Mouse (Mus musculus) hindbrain, embryonic 15.5 days (tissue): ENCODE results near the gene Scd3. TPM values are rescaled to one million over a fixed set of nuclear protein-coding genes. Genes with fewer than 3 reads are reported as not detected.
"Not testable (repeated sequence)": the region's sequence is repeated elsewhere in the genome, so short reads cannot be mapped to it uniquely, and the experiment has no call there.

Experiments
- ATAC-seq: fragments of 200-750 bp; cut with Nextera tagmentation; 2 replicates; pipeline ENCODE4 v1.8.0; 2017; ENCODE audit warnings: low read depth, moderate number of reproducible peaks, moderate TSS enrichment; ENCODE audit not compliant: low FRiP score
- H3K27ac ChIP-seq: fragments of 300-500 bp; sonication (generic); replicated peaks from 2 replicates; pipeline ENCODE4 v1.5.1; 2015; ENCODE audit warnings: mild to moderate bottlenecking, inconsistent platforms
- H3K27me3 ChIP-seq: fragments of 300-500 bp; sonication (generic); 2 replicates; pipeline ENCODE4 v1.6.1; 2015; ENCODE audit warnings: control low read depth, inconsistent platforms
- H3K36me3 ChIP-seq: fragments of 300-500 bp; sonication (generic); 2 replicates; pipeline ENCODE4 v1.6.1; 2015; ENCODE audit warnings: control low read depth, inconsistent platforms
- H3K4me1 ChIP-seq: fragments of 300-500 bp; sonication (generic); replicated peaks from 2 replicates; pipeline ENCODE4 v1.6.1; 2015; ENCODE audit warnings: control low read depth, inconsistent platforms
- H3K4me2 ChIP-seq: fragments of 300-500 bp; sonication (generic); 2 replicates; pipeline ENCODE4 v1.6.1; 2015; ENCODE audit warnings: moderate library complexity, mild to moderate bottlenecking, inconsistent platforms
- H3K4me3 ChIP-seq: fragments of 300-500 bp; sonication (generic); 2 replicates; pipeline ENCODE4 v1.5.1; 2015; ENCODE audit warnings: mild to moderate bottlenecking, inconsistent platforms
- H3K9ac ChIP-seq: fragments of 300-500 bp; sonication (generic); 2 replicates; pipeline ENCODE4 v1.6.1; 2015; ENCODE audit warnings: inconsistent platforms
- H3K9me3 ChIP-seq: fragments of 300-500 bp; sonication (generic); 2 replicates; pipeline ENCODE4 v1.6.1; 2016; ENCODE audit warnings: control low read depth, inconsistent platforms
- WGBS: fragments of 180-500 bp; shearing (Covaris S2); methylation state at CpG from one replicate; pipeline ENCODE4 v1.1.7; 2015; 5-methylcytosine and 5-hydroxymethylcytosine counted together
- polyA plus RNA-seq: library from polyadenylated mRNA; unstranded; fragments of >200 nt; fragmentation: Nextera tagmentation; extraction: Ambion mirVana; gene quantifications from 2 replicates; pipeline ENCODE4 v1.2.1, GENCODE M21; 2015

Scd3 gene
- polyA plus RNA-seq, 1 experiment from 2014 or later, result 6.7 TPM

- H3K4me1 ChIP-seq, result peaks cover 28% of the 10 kb centered on the region
- H3K9ac ChIP-seq, result no peak overlapping the region
- no peaks in the 10 kb centered on the region for H3K36me3 ChIP-seq
- WGBS, result under 1% methylated on average over 5 of the region's 5 CpGs
- ATAC-seq, result no peak
- H3K27ac ChIP-seq, result no peak overlapping the region
- H3K27me3 ChIP-seq, result no peaks in the 10 kb centered on the region
- 0 out of 2 replicates have a peak overlapping the region, but pooled peaks have one; percentile 0 for H3K4me3 ChIP-seq
- H3K4me2 ChIP-seq, result peak overlapping the region; percentile 72
- H3K9me3 ChIP-seq, result no peaks in the 10 kb centered on the region
Measured at GRCm38 (mm10) chr19:44245761-44246171, 42.7 kb downstream of the Scd3 start.

- H3K36me3 ChIP-seq, result no peaks in the 10 kb centered on the region
- peaks cover 28% of the 10 kb centered on the region for H3K4me1 ChIP-seq
- H3K4me2 ChIP-seq, result peak overlapping the region; percentile 72
- 0 out of 2 replicates have a peak overlapping the region, but pooled peaks have one; percentile 0 for H3K4me3 ChIP-seq
- peak overlapping the region; percentile 86 for H3K27ac ChIP-seq
- 43% methylated on average over 11 of the region's 11 CpGs for WGBS
- no peaks in the 10 kb centered on the region for H3K9me3 ChIP-seq
- no peak for ATAC-seq
- no peak overlapping the region for H3K9ac ChIP-seq
- H3K27me3 ChIP-seq, result no peaks in the 10 kb centered on the region
Measured at GRCm38 (mm10) chr19:44246341-44246911, 43.4 kb downstream of the Scd3 start.

- Histone ChIP-seq H3K36me3 (no peaks in the 10 kb centered on the region), H3K4me1 (peaks cover 28% of the 10 kb centered on the region), H3K9ac (peak overlapping the region; percentile 47), H3K27me3 (no peaks in the 10 kb centered on the region), H3K9me3 (no peaks in the 10 kb centered on the region), H3K27ac (peak overlapping the region; percentile 86), H3K4me3 (peak overlapping the region; percentile 44), H3K4me2 (peak overlapping the region; percentile 72)
- 1% methylated on average over 25 of the region's 25 CpGs for WGBS
- peak; percentile 61; the same call in 1 of the 2 replicates for ATAC-seq
Measured at GRCm38 (mm10) chr19:44247281-44248080, 44.4 kb downstream of the Scd3 start.

- Histone ChIP-seq H3K4me3 (peak overlapping the region; percentile 44), H3K4me1 (peaks cover 28% of the 10 kb centered on the region), H3K27ac (peak overlapping the region; percentile 86), H3K9ac (peak overlapping the region; percentile 47), H3K36me3 (no peaks in the 10 kb centered on the region), H3K9me3 (no peaks in the 10 kb centered on the region), H3K27me3 (no peaks in the 10 kb centered on the region), H3K4me2 (peak overlapping the region; percentile 72)
- WGBS, result 2% methylated on average over 36 of the region's 36 CpGs
- peak; percentile 98 for ATAC-seq
Measured at GRCm38 (mm10) chr19:44248081-44248853, 45.2 kb downstream of the Scd3 start.

GRCm38 (mm10) chr19:44248854-44249351 lies 45.8 kb downstream of the Scd3 start:
- no peak overlapping the region for H3K9ac ChIP-seq
- H3K4me3 ChIP-seq, result no peak overlapping the region
- H3K36me3 ChIP-seq, result no peaks in the 10 kb centered on the region
- no peaks in the 10 kb centered on the region for H3K27me3 ChIP-seq
- peak overlapping the region; percentile 86 for H3K27ac ChIP-seq
- H3K4me1 ChIP-seq, result peaks cover 28% of the 10 kb centered on the region
- peak overlapping the region; percentile 72 for H3K4me2 ChIP-seq
- WGBS, result 60% methylated on average over 11 of the region's 11 CpGs
- no peak for ATAC-seq
- H3K9me3 ChIP-seq, result no peaks in the 10 kb centered on the region

GRCm38 (mm10) chr19:44251138-44251537 lies 48.1 kb downstream of the Scd3 start:
- not testable (repeated sequence) for H3K27ac ChIP-seq, H3K9me3 ChIP-seq, H3K9ac ChIP-seq, H3K4me3 ChIP-seq, ATAC-seq, H3K4me2 ChIP-seq, H3K27me3 ChIP-seq, H3K36me3 ChIP-seq
- 91% methylated on average over 6 of the region's 6 CpGs for WGBS
- H3K4me1 ChIP-seq, result peaks cover 24% of the 10 kb centered on the region

GRCm38 (mm10) chr19:44251936-44252558 lies 49.0 kb downstream of the Scd3 start:
- Histone ChIP-seq H3K4me2 (no peak overlapping the region), H3K27me3 (no peaks in the 10 kb centered on the region), H3K4me1 (peaks cover 15% of the 10 kb centered on the region), H3K36me3 (no peaks in the 10 kb centered on the region), H3K4me3 (no peak overlapping the region), H3K27ac (no peak overlapping the region), H3K9me3 (no peaks in the 10 kb centered on the region), H3K9ac (no peak overlapping the region)
- no peak for ATAC-seq
- WGBS, result 73% methylated on average over 12 of the region's 12 CpGs

GRCm38 (mm10) chr19:44254106-44254505 lies 51.0 kb downstream of the Scd3 start:
- not testable (repeated sequence) for H3K9me3 ChIP-seq, H3K4me1 ChIP-seq, ATAC-seq, H3K4me3 ChIP-seq, H3K36me3 ChIP-seq, H3K4me2 ChIP-seq, H3K27me3 ChIP-seq, H3K9ac ChIP-seq, H3K27ac ChIP-seq
- WGBS, result 83% methylated on average over 4 of the region's 4 CpGs

- Histone ChIP-seq H3K36me3 (no peaks in the 10 kb centered on the region), H3K4me3 (no peak overlapping the region), H3K9me3 (no peaks in the 10 kb centered on the region), H3K9ac (no peak overlapping the region), H3K4me1 (no peaks in the 10 kb centered on the region), H3K27ac (no peak overlapping the region), H3K27me3 (no peaks in the 10 kb centered on the region), H3K4me2 (no peak overlapping the region)
- ATAC-seq, result no peak
- 94% methylated on average over 13 of the region's 13 CpGs for WGBS
Measured at GRCm38 (mm10) chr19:44257377-44257966, 54.4 kb downstream of the Scd3 start.

GRCm38 (mm10) chr19:44259484-44259883 lies 56.4 kb downstream of the Scd3 start:
- H3K9ac ChIP-seq, result no peak overlapping the region
- no peak for ATAC-seq
- no peaks in the 10 kb centered on the region for H3K27me3 ChIP-seq
- no peak overlapping the region for H3K4me3 ChIP-seq
- no peaks in the 10 kb centered on the region for H3K9me3 ChIP-seq
- no peak overlapping the region for H3K27ac ChIP-seq
- no peaks in the 10 kb centered on the region for H3K36me3 ChIP-seq
- WGBS, result 71% methylated on average over 4 of the region's 4 CpGs
- no peaks in the 10 kb centered on the region for H3K4me1 ChIP-seq
- no peak overlapping the region for H3K4me2 ChIP-seq

GRCm38 (mm10) chr19:44260487-44260886 lies 57.4 kb downstream of the Scd3 start:
- Histone ChIP-seq H3K4me3 (no peak overlapping the region), H3K9me3 (no peaks in the 10 kb centered on the region), H3K9ac (no peak overlapping the region), H3K4me2 (no peak overlapping the region), H3K36me3 (no peaks in the 10 kb centered on the region), H3K27ac (no peak overlapping the region), H3K27me3 (no peaks in the 10 kb centered on the region), H3K4me1 (no peaks in the 10 kb centered on the region)
- ATAC-seq, result no peak
- WGBS, result 82% methylated on average over 5 of the region's 5 CpGs
